Mouse (Mus musculus) heart, postnatal 0 days (tissue): ENCODE data around the gene Hormad2. TPM values are rescaled to one million over a fixed set of nuclear protein-coding genes. Genes with fewer than 3 reads are reported as not detected.

ENCODE experiments used
- ATAC-seq: fragments of 200-750 bp; cut with Nextera tagmentation; 2 replicates; pipeline ENCODE4 v1.8.0; 2017; ENCODE audit warnings: low read depth, moderate number of reproducible peaks, moderate library complexity; ENCODE audit not compliant: insufficient read depth
- DNase-seq: peaks from one replicate; pipeline ENCODE4 v3.0.0-alpha.2; 2016; ENCODE audit warnings: low spot score
- H3K27ac ChIP-seq: fragments of 300-500 bp; sonication (generic); 2 replicates; pipeline ENCODE4 v1.5.1; 2014; ENCODE audit warnings: low read depth, mild to moderate bottlenecking
- H3K27me3 ChIP-seq: fragments of 300-500 bp; sonication (generic); 2 replicates; pipeline ENCODE4 v1.6.1; 2014; ENCODE audit warnings: low read length, mixed read lengths; ENCODE audit not compliant: control insufficient read depth, insufficient read depth
- H3K36me3 ChIP-seq: fragments of 300-500 bp; sonication (generic); replicated peaks from 2 replicates; pipeline ENCODE4 v1.6.1; 2014; ENCODE audit warnings: low read length, mixed read lengths; ENCODE audit not compliant: control insufficient read depth, insufficient read depth
- H3K4me1 ChIP-seq: fragments of 300-500 bp; sonication (generic); 2 replicates; pipeline ENCODE4 v1.6.1; 2014; ENCODE audit warnings: antibody characterized with exemption; ENCODE audit not compliant: control insufficient read depth, insufficient read depth
- H3K4me2 ChIP-seq: fragments of 300-500 bp; sonication (generic); 2 replicates; pipeline ENCODE4 v1.6.1; 2014; ENCODE audit warnings: low read depth, mild to moderate bottlenecking, low read length, moderate library complexity
- H3K4me3 ChIP-seq: fragments of 300-500 bp; sonication (generic); 2 replicates; pipeline ENCODE4 v1.5.1; 2014; ENCODE audit warnings: low read depth, low read length
- H3K9ac ChIP-seq: fragments of 300-500 bp; sonication (generic); replicated peaks from 2 replicates; pipeline ENCODE4 v1.6.1; 2014; ENCODE audit warnings: low read depth, low read length, mixed read lengths
- H3K9me3 ChIP-seq: fragments of 300-500 bp; sonication (generic); replicated peaks from 2 replicates; pipeline ENCODE4 v1.6.1; 2016; ENCODE audit warnings: low read length; ENCODE audit not compliant: control insufficient read depth
- CTCF ChIP-seq: IDR thresholded peaks from 2 replicates; pipeline ENCODE4 v1.5.1; 2016; ENCODE audit warnings: antibody characterized with exemption, control low read depth, low read depth
- EP300 ChIP-seq: IDR thresholded peaks from 2 replicates; pipeline ENCODE4 v1.6.1; 2016; ENCODE audit warnings: antibody characterized with exemption, low read depth
- WGBS: fragments of 180-500 bp; shearing (Covaris S2); extraction: QIAGEN DNeasy Blood & Tissue Kit; methylation state at CpG from one replicate; pipeline ENCODE4 v1.1.7; 2014; 5-methylcytosine and 5-hydroxymethylcytosine counted together
- polyA plus RNA-seq: library from polyadenylated mRNA; unstranded; fragments of >200 nt; fragmentation: Nextera tagmentation; extraction: Ambion mirVana; gene quantifications from 2 replicates; pipeline ENCODE4 v1.2.1, GENCODE M21; 2015
- total RNA-seq: library from RNA; depleted of rRNA; stranded (reverse); fragments of >200 nt; gene quantifications from 2 replicates; pipeline ENCODE4 v1.2.3, GENCODE M21; 2014; ENCODE audit warnings: low replicate concordance

The Hormad2 gene
- total and polyA plus RNA-seq, 2 experiments from 2014 or later = not detected

DNA sequence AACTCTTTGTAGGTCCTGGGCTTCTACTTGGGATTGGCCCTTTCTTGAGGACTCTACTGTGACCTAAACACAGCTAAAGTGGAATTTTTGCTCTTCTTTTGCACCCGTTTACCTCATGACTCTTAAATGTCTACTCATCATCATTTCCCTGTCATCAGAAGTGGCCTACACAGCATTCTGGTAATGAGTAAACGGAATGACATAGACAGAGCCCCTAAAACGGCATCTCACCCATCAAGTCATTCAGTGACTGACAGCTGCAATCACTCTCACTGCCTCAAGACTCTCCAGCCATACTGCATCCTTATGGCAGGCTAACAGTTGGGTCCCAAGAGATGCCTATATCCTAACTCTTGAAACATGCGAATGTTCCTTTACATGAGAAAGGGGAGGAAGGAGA lies 74.5 kb downstream of the Hormad2 start:
- Histone ChIP-seq H3K27me3 (no peaks in the 10 kb centered on the region), H3K4me2 (no peak overlapping the region), H3K36me3 (no peaks in the 10 kb centered on the region), H3K4me3 (no peak overlapping the region), H3K9me3 (no peaks in the 10 kb centered on the region), H3K4me1 (no peaks in the 10 kb centered on the region), H3K9ac (no peak overlapping the region), H3K27ac (no peak overlapping the region)
- TF ChIP-seq EP300 = no peak
- no peak for ATAC-seq
- 76% methylated on average over 4 of the region's 4 CpGs for WGBS
- DNase-seq = no peak

DNA sequence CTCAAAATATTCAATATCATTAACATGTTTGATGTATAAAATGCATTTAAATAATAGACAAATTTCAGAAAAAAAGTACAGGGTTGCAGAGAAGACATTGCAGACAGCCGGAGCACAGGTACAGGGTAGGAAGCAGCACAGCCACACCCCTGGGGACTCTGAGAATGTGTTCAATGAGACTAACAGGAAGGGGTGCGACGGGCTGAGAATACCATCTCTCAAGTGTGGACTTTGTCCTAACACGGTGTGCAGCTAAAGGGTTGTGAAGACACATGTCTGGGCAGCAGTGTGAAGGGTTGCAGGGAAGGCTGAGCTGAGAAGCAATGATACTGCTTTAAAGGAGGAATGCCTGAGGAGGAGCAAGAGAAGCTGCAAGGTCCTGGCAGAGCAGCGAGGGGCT lies 85.5 kb downstream of the Hormad2 start:
- no peak overlapping the region for H3K4me3 ChIP-seq
- no peaks in the 10 kb centered on the region for H3K4me1 ChIP-seq
- H3K9me3 ChIP-seq = no peaks in the 10 kb centered on the region; the same call in 1 of the 2 replicates
- ATAC-seq (no peak), DNase-seq (no peak)
- no peak for TF ChIP-seq EP300
- no peak for TF ChIP-seq CTCF
- no peak overlapping the region for H3K4me2 ChIP-seq
- H3K9ac ChIP-seq = no peak overlapping the region
- H3K27ac ChIP-seq = no peak overlapping the region
- H3K36me3 ChIP-seq = no peaks in the 10 kb centered on the region
- H3K27me3 ChIP-seq = no peaks in the 10 kb centered on the region
- WGBS = 45% methylated on average over 5 of the region's 5 CpGs

DNA sequence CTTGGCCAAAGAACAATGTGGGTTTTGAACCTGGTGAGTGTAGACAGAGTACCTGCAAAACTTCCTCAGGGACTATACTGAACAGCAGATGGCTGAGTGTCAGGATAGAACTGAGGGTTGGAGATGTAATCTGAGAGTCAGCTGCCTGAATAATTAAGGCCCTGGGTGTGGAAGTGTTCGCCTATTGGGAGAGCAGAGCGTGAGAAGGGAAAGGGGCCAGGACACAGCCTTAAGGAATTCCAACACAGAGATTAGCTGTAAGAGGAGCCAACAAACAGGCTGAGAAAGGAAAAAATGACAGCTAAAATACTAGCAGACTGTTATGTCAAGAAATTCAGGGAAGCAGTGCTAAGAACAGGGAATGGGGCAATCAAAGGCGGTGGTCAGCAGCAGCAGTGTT lies 88.3 kb downstream of the Hormad2 start:
- DNase-seq = peak; percentile 27
- no peak overlapping the region for H3K9ac ChIP-seq
- H3K4me1 ChIP-seq = no peaks in the 10 kb centered on the region
- WGBS = 54% methylated on average over 3 of the region's 3 CpGs
- H3K9me3 ChIP-seq = no peaks in the 10 kb centered on the region
- no peak for TF ChIP-seq EP300
- TF ChIP-seq CTCF = no peak
- H3K36me3 ChIP-seq = no peaks in the 10 kb centered on the region
- H3K4me2 ChIP-seq = no peak overlapping the region
- peak; percentile 36 for ATAC-seq
- 0 out of 2 replicates have a peak overlapping the region, but pooled peaks have one; percentile 15 for H3K27ac ChIP-seq
- no peak overlapping the region for H3K4me3 ChIP-seq
- no peaks in the 10 kb centered on the region for H3K27me3 ChIP-seq

DNA sequence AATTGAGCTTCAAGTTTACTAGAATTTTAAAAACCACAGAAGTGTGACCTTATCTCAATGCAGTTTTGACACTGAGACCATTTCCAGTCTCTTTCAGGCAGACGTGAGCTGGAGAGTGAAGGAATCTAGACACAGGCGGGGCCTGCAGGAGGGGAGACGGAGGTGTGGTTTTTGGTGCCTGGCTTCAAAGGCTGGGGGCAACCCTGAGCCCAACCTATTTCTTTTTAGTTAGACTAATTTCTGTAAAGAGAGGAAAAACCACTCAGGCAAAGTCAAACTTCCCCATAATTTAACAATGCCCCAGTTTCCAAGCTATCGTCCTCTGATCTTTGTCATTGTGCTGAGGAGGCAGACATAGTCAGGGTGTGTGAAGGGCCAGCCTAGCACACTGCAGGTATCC lies 97.0 kb downstream of the Hormad2 start:
- no peak overlapping the region for H3K4me3 ChIP-seq
- ATAC-seq (no peak), DNase-seq (no peak)
- WGBS = 63% methylated on average over 4 of the region's 4 CpGs
- no peak overlapping the region for H3K9ac ChIP-seq
- no peaks in the 10 kb centered on the region for H3K4me1 ChIP-seq
- no peak overlapping the region for H3K27ac ChIP-seq
- H3K4me2 ChIP-seq = no peak overlapping the region
- H3K9me3 ChIP-seq = no peaks in the 10 kb centered on the region
- TF ChIP-seq EP300 (no peak), CTCF (no peak)
- no peaks in the 10 kb centered on the region for H3K27me3 ChIP-seq
- H3K36me3 ChIP-seq = no peaks in the 10 kb centered on the region

DNA sequence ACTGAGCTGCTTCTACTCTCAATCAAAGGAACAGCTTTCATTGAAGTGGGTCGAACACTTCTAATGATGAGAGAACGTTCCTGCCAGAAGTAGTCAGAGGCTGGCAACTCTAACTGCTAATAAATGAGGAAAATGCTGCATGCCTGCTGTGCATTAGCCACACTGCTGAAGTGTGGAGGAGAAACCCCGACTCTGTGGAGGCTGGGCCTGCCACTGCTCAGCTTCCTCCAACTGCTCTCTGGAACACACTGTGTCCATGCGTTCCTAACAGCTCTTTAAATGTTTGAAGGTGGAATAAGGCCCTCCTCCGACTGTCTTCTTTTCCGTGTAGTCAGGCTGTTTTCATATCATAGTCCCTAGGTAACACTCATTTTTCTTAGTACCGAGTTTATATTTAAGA lies 98.9 kb downstream of the Hormad2 start:
- no peak overlapping the region for H3K4me2 ChIP-seq
- no peak overlapping the region for H3K4me3 ChIP-seq
- no peak overlapping the region for H3K9ac ChIP-seq
- no peak for TF ChIP-seq CTCF
- TF ChIP-seq EP300 = no peak
- 75% methylated on average over 7 of the region's 7 CpGs for whole genome bisulfite sequencing
- H3K27ac ChIP-seq = no peak overlapping the region
- H3K4me1 ChIP-seq = no peaks in the 10 kb centered on the region
- ATAC-seq (no peak), DNase-seq (no peak)
- no peaks in the 10 kb centered on the region for H3K36me3 ChIP-seq
- H3K9me3 ChIP-seq = no peaks in the 10 kb centered on the region
- H3K27me3 ChIP-seq = no peaks in the 10 kb centered on the region

DNA sequence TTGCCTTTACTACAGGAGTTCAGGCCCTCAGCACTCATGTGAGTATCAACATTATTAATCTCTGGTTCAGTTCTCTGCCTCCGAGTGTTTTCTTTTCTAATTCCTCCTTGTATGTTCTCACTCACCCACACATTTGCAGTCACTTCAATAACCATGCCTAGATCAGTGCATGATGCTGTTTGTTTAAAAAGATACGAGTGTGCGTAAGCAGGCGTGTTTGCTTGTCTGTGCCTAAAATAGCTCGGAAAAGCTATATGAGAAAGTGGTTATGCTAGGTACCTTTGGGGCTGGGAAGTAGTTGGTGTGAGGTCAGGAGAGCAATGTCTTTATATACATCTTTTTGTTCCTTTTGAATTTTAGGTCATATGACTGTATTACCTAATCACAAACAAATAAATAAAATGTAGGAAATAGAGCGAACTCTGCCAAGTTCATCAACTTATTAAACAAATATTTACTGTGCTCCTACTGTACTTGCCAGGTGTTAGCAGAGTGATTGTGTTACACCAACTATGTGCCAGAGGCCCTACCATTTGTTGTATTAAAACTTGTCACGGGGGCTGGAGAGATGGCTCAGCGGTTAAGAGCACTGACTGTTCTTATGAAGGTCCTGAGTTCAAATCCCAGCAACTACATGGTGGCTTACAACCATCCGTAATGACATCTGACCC lies 100.7 kb downstream of the Hormad2 start:
- no peak for ATAC-seq
- H3K4me2 ChIP-seq = no peak overlapping the region
- H3K27me3 ChIP-seq = no peaks in the 10 kb centered on the region
- no peaks in the 10 kb centered on the region for H3K36me3 ChIP-seq
- H3K4me1 ChIP-seq = no peaks in the 10 kb centered on the region
- H3K27ac ChIP-seq = no peak overlapping the region
- TF ChIP-seq CTCF = no peak
- TF ChIP-seq EP300 = no peak
- DNase-seq = no peak
- no peak overlapping the region for H3K4me3 ChIP-seq
- no peaks in the 10 kb centered on the region for H3K9me3 ChIP-seq
- H3K9ac ChIP-seq = no peak overlapping the region
- 73% methylated on average over 9 of the region's 9 CpGs for WGBS
